Mouse (Mus musculus) ES-E14 (cell line): Measurements from ENCODE around the gene Rbm12.

ENCODE experiments used
- CHD2 ChIP-seq: IDR thresholded peaks from 2 replicates; pipeline ENCODE4 v1.6.1; 2014; ENCODE audit warnings: mild to moderate bottlenecking, low read depth, low read length, inconsistent platforms
- HCFC1 ChIP-seq: IDR thresholded peaks from 2 replicates; pipeline ENCODE4 v1.6.1; 2012; ENCODE audit warnings: low read length, inconsistent platforms, borderline replicate concordance; ENCODE audit not compliant: insufficient read depth

GRCm38 (mm10) chr2:156052816-156053215, 59.0 kb downstream of the Rbm12 start, which contains the start of gene Fer1l4:
- TF ChIP-seq HCFC1 (no peak), CHD2 (no peak)
